Mouse (Mus musculus): ENCODE results near the gene Gpx3. TPM values are rescaled to one million over a fixed set of nuclear protein-coding genes. Genes with fewer than 3 reads are reported as not detected.
"Not testable (repeated sequence)": the region's sequence is repeated elsewhere in the genome, so short reads cannot be mapped to it uniquely, and the experiment has no call there.

The Gpx3 gene
- polyA plus RNA-seq (2015; fragmentation: Nextera tagmentation; extraction: Ambion mirVana), result 17.4 and 18.0 TPM in 2 replicates

DNA sequence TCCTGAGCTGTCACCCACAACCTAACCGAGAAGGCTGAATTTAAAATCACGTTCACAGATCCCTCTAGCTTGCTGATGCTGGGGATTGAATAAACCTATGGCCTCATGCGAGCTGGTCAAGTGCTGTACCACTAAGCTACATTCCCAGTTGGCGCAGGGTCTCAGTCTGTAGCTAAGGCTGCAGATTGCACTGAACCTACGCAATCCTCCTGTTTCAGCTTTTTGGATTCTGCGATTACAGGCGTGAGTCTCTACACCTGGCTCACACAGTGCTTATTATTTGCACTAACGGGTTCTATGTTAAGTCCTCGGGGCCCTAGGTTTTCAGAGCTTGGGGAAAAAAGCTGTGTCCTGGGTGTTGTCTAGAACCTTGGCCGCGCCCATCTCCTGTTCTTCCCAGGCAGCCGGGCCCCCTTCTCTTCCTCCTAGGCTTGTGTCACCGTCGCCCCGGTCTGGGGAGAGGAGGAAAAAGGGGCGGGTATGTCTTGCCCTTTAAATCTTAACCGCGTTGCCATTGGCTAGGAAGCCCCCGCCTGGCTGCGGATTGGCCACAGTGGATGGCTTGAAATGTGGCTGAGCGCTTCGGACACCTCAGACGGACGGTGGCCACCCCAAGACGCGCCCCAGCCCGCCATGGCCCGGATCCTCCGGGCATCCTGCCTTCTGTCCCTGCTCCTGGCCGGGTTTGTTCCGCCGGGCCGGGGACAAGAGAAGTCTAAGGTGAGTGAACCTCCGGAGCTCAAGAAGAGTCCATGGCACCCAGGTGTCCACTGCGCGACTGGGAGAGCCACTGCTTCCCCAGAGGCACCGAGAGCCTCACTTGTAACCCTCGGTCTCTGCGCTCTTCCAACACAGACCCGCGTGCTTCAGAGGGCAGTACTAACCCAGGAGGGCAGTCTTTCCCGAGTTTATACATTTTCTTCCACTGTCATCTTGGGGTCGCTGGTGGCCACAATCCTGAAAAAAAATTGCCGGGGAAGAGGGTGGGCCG is at the start of gene Gpx3:
Gpx3 (plus strand) TSS at position 121 of the 991 bp plus-strand sequence.
- Histone ChIP-seq H3K27me3 (replicated peaks; ENCODE audit: control insufficient read depth, insufficient read depth, low read length) (no peaks in the 10 kb centered on the region), H3K9ac (replicated peaks; ENCODE audit: low read depth, low read length) (peak within 1 kb of the TSS; percentile 55), H3K9me3 (ENCODE audit: control insufficient read depth, low read length) (no peaks in the 10 kb centered on the region), H3K4me1 (replicated peaks; ENCODE audit: control insufficient read depth, insufficient read depth, low read length) (0 out of 2 replicates have a peak, but pooled peaks cover 3% of the 10 kb centered on the region), H3K36me3 (ENCODE audit: control insufficient read depth, insufficient read depth) (no peaks in the 10 kb centered on the region), H3K27ac (ENCODE audit: low read length) (no peak within 1 kb of the TSS), H3K4me2 (ENCODE audit: low read length) (peak within 1 kb of the TSS; percentile 87), H3K4me3 (replicated peaks; ENCODE audit: low read length) (peak within 1 kb of the TSS; percentile 53)
- WGBS, result 14% methylated on average over 44 of the region's 45 CpGs
- ATAC-seq, result peak; percentile 93

DNA sequence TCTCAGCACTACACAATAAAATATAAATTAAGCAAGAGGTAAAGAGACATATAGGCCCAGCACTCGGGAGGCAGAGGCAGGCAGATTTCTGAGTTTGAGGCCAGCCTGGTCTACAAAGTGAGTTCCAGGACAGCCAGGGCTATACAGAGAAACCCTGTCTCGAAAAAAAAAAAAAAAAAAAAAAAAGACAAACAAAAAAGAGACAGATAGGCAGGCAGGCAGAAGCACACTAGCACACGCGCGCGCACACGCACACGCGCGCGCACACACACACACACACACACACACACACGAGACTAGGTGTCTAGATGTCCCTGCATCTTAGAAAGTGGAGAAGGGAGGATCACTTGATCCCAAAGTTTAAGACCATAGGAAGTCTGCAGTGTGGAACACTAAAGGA is 43.4 kb upstream of the Gpx3 start:
- not testable (repeated sequence) for H3K27me3 ChIP-seq (replicated peaks; ENCODE audit: control insufficient read depth, insufficient read depth, low read length); H3K9me3 ChIP-seq (ENCODE audit: control insufficient read depth, low read length); H3K27ac ChIP-seq (ENCODE audit: low read length); ATAC-seq; H3K9ac ChIP-seq (replicated peaks; ENCODE audit: low read depth, low read length); H3K36me3 ChIP-seq (ENCODE audit: control insufficient read depth, insufficient read depth); H3K4me3 ChIP-seq (replicated peaks; ENCODE audit: low read length); H3K4me2 ChIP-seq (ENCODE audit: low read length)
- 93% methylated on average over 11 of the region's 12 CpGs for WGBS
- peaks cover 11% of the 10 kb centered on the region for H3K4me1 ChIP-seq (replicated peaks; ENCODE audit: control insufficient read depth, insufficient read depth, low read length)

GRCm38 (mm10) chr11:54859322-54860165 is 42.7 kb upstream of the Gpx3 start:
- no peaks in the 10 kb centered on the region for H3K36me3 ChIP-seq (ENCODE audit: control insufficient read depth, insufficient read depth)
- no peaks in the 10 kb centered on the region for H3K27me3 ChIP-seq (replicated peaks; ENCODE audit: control insufficient read depth, insufficient read depth, low read length)
- peak overlapping the region; percentile 60 for H3K4me2 ChIP-seq (ENCODE audit: low read length)
- H3K27ac ChIP-seq (ENCODE audit: low read length), result peak overlapping the region; percentile 75
- no peak for ATAC-seq
- H3K4me3 ChIP-seq (replicated peaks; ENCODE audit: low read length), result peak overlapping the region; percentile 85
- H3K9ac ChIP-seq (replicated peaks; ENCODE audit: low read depth, low read length), result peak overlapping the region; percentile 77; the same call in 1 of the 2 replicates
- 21% methylated on average over 11 of the region's 11 CpGs for WGBS
- peaks cover 11% of the 10 kb centered on the region for H3K4me1 ChIP-seq (replicated peaks; ENCODE audit: control insufficient read depth, insufficient read depth, low read length)
- no peaks in the 10 kb centered on the region for H3K9me3 ChIP-seq (ENCODE audit: control insufficient read depth, low read length)

DNA sequence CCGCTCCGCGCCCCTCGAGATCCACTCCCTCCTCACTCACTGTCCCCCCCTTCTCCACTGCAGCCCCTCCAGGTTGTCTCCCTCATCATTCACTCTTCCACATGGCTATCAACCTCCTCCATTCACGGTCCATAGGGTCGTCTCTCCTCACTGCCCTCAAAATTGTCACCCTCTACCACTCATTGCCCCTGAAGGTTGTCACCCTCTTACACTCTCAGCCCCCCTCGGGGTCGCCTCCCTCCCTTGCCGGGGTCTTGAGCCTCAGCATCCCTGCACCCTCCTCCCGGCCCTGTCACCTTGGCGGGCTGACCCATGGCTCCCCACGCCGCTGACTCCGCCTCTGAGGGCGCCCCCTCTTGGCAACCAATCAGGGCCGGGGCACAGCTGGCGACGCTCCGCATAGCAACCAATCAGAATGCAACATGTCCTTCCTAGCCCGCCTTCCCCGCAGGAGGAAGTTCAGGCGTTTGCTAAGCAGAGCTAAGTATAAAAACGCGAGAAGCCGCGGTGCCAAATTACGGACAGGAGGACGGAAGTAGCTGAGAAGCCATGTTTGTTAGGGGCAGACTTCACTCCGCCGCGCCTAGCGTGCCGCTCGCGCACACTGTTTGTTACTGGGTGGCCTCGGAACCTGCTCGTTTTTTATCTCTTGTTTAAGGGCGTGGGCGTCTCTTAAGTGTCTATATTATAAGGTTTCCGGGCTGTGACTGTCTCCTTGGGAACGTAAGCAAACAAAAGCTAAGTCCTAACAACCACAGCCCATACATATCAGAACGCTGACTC is 41.8 kb upstream of the Gpx3 start, which contains the start of gene Lyrm7:
Lyrm7 (minus strand) TSS at position 661 of the 783 bp plus-strand sequence.
- H3K4me1 ChIP-seq (replicated peaks; ENCODE audit: control insufficient read depth, insufficient read depth, low read length), result peaks cover 14% of the 10 kb centered on the region
- ATAC-seq, result peak; percentile 98
- H3K4me3 ChIP-seq (replicated peaks; ENCODE audit: low read length), result peak within 1 kb of the TSS; percentile 85
- H3K9ac ChIP-seq (replicated peaks; ENCODE audit: low read depth, low read length), result peak within 1 kb of the TSS; percentile 77
- under 1% methylated on average over 42 of the region's 42 CpGs for WGBS
- H3K4me2 ChIP-seq (ENCODE audit: low read length), result peak within 1 kb of the TSS; percentile 60
- H3K27ac ChIP-seq (ENCODE audit: low read length), result peak within 1 kb of the TSS; percentile 93
- H3K9me3 ChIP-seq (ENCODE audit: control insufficient read depth, low read length), result no peaks in the 10 kb centered on the region
- no peaks in the 10 kb centered on the region for H3K36me3 ChIP-seq (ENCODE audit: control insufficient read depth, insufficient read depth)
- H3K27me3 ChIP-seq (replicated peaks; ENCODE audit: control insufficient read depth, insufficient read depth, low read length), result no peaks in the 10 kb centered on the region

DNA sequence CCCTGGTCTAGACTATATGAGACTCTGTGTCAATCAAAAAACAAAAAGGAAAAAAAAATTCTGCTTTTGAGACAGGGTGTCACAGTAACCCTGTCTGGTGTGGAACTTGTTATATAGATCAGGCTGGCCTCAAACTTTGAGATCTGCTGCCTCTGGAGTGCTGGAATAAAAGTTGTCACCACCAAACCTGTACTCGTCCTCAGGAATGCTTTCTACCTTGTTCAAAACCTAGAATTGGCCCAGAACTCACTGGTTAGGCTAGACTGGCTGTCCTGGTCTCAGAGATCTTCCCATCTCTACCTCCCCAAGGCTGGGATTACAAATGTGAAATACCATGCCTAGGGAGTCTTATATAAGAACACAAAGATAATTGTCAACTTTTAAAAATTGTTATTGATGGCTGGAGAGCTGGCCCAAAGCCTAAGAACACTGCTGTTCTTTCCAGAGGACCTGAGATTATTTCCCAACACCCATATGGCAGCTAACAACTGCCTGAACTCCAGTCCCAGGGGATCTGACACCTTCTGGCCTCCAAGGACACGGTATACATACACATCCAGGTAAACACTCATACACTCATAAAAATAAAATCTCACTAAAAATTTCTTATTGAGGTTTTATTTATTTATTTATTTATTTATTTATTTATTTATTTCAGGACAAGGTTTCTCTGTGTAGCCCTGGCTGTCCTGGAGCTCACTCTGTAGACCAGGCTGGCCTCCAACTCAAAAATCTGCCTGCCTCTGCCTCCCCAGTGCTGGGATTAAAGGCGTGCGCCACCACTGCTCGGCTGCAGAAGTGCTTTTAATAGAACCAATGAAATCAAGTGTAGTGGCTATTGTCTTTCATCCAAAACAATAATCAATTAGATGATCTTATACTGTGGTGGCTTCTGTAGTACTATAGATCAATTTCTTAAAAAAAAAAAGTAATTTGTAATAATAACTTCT is 40.5 kb upstream of the Gpx3 start:
- H3K9ac ChIP-seq (replicated peaks; ENCODE audit: low read depth, low read length), result no peak overlapping the region; the same call in 1 of the 2 replicates
- H3K27me3 ChIP-seq (replicated peaks; ENCODE audit: control insufficient read depth, insufficient read depth, low read length), result no peaks in the 10 kb centered on the region
- peaks cover 18% of the 10 kb centered on the region for H3K4me1 ChIP-seq (replicated peaks; ENCODE audit: control insufficient read depth, insufficient read depth, low read length)
- no peaks in the 10 kb centered on the region for H3K9me3 ChIP-seq (ENCODE audit: control insufficient read depth, low read length)
- H3K36me3 ChIP-seq (ENCODE audit: control insufficient read depth, insufficient read depth), result no peaks in the 10 kb centered on the region
- 87% methylated on average over 5 of the region's 5 CpGs for WGBS
- H3K27ac ChIP-seq (ENCODE audit: low read length), result no peak overlapping the region
- no peak overlapping the region for H3K4me3 ChIP-seq (replicated peaks; ENCODE audit: low read length)
- ATAC-seq, result no peak
- no peak overlapping the region; the same call in 1 of the 2 replicates for H3K4me2 ChIP-seq (ENCODE audit: low read length)

DNA sequence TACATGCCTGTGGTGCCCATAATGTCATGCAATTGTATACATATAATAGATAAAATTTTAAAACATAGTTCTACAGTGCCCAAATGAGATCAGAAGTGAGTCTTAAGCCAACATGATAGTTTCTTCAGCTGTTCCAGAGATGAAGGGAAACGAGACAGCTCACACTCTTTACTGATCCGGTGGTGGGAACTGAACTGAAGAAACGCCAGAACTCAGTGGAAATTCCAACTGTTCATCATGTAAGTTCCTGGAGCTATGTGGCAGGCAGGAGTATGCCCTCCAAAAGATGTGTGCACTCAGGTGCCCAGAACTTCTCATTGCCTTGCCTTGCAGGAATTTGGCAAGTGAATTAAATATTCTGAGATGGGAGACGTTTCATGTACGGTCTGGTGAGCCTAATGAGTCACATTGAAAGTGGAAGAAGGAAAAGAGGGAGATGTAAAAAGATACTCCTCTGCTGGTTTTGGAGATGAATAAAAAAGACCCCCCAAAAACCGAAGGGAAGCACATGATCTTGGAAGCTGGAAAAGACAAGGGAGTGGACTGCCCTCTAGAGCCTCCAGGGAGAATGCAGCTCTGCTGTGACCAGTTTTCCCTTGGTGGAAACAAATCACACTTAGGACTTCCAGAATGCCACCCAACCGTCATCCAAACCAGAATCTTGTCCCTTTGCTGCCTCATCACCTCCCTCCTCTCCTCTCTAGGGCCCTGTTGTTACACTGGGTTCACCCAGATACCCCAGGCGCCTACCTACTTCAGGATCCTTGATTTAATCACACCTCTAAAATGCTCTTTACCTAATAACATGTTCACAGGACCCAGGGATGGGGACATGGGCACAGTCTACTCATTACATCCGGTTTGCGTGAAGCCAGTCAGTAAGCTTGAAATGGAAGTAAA is 39.4 kb upstream of the Gpx3 start:
- Histone ChIP-seq H3K4me3 (replicated peaks; ENCODE audit: low read length) (no peak overlapping the region), H3K36me3 (ENCODE audit: control insufficient read depth, insufficient read depth) (no peaks in the 10 kb centered on the region), H3K4me1 (replicated peaks; ENCODE audit: control insufficient read depth, insufficient read depth, low read length) (peaks cover 23% of the 10 kb centered on the region), H3K27ac (ENCODE audit: low read length) (no peak overlapping the region), H3K9ac (replicated peaks; ENCODE audit: low read depth, low read length) (no peak overlapping the region), H3K27me3 (replicated peaks; ENCODE audit: control insufficient read depth, insufficient read depth, low read length) (no peaks in the 10 kb centered on the region), H3K9me3 (ENCODE audit: control insufficient read depth, low read length) (no peaks in the 10 kb centered on the region), H3K4me2 (ENCODE audit: low read length) (no peak overlapping the region)
- ATAC-seq, result no peak
- 44% methylated on average over 10 of the region's 10 CpGs for WGBS

- no peaks in the 10 kb centered on the region for H3K27me3 ChIP-seq (replicated peaks; ENCODE audit: control insufficient read depth, insufficient read depth, low read length)
- WGBS, result 69% methylated on average over 6 of the region's 6 CpGs
- peaks cover 33% of the 10 kb centered on the region for H3K4me1 ChIP-seq (replicated peaks; ENCODE audit: control insufficient read depth, insufficient read depth, low read length)
- peak overlapping the region; percentile 75 for H3K27ac ChIP-seq (ENCODE audit: low read length)
- H3K4me3 ChIP-seq (replicated peaks; ENCODE audit: low read length), result peak overlapping the region; percentile 87
- peaks cover 3% of the 10 kb centered on the region; the same call in 1 of the 2 replicates for H3K36me3 ChIP-seq (ENCODE audit: control insufficient read depth, insufficient read depth)
- peak overlapping the region; percentile 97 for H3K9ac ChIP-seq (replicated peaks; ENCODE audit: low read depth, low read length)
- ATAC-seq, result no peak
- H3K4me2 ChIP-seq (ENCODE audit: low read length), result peak overlapping the region; percentile 48
- no peaks in the 10 kb centered on the region for H3K9me3 ChIP-seq (ENCODE audit: control insufficient read depth, low read length)
Observed at GRCm38 (mm10) chr11:54865330-54866085, 36.7 kb upstream of the Gpx3 start.
